Mouse (Mus musculus): ENCODE data around the gene Sirt3. TPM values are rescaled to one million over a fixed set of nuclear protein-coding genes. Genes with fewer than 3 reads are reported as not detected.

The Sirt3 gene
- total RNA-seq, 1 experiment from 2014 or later = 34.3 TPM

DNA sequence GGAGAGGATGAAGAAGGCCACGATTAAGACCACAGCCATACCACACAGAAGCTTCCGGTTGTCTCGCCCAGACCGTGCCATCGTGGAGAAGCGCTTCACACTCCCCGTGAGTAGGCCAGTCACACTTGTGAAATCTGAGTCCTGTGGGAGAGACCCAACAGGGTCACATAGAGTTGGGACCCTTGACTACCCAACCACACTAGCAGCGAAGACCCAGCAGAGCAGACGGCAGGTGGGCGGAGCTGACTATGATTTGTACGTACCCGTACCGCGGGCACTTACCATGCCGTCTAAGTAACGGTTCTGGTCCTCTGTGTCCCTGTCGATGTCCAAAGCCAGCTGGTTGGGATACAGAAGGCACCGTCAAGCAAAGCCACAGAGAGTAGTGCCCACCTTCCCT lies 27.6 kb downstream of the Sirt3 start:
- no peak for ATAC-seq (replicated peaks; ENCODE audit: low read depth, poor library complexity, severe bottlenecking)

DNA sequence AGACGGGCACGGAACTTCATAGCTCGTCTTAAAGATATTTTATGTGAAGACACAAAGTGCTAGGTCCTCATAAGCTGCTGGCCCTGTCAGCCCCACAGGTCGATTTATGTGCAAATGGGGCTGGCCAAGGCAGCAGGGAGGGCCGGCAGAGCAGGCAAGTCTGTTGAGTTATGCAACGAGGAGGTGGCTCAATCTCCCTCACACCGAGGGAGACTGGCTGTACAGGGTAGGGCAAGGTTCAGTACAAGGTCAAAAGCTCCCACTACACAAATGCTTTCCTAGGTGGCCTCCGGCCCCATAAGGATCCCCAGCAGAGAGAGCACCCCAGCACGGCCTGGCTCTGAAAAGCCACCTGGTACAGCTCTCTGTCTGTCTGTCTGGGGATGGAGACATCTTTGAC lies 28.7 kb downstream of the Sirt3 start:
- ATAC-seq (replicated peaks; ENCODE audit: low read depth, poor library complexity, severe bottlenecking) = no peak

DNA sequence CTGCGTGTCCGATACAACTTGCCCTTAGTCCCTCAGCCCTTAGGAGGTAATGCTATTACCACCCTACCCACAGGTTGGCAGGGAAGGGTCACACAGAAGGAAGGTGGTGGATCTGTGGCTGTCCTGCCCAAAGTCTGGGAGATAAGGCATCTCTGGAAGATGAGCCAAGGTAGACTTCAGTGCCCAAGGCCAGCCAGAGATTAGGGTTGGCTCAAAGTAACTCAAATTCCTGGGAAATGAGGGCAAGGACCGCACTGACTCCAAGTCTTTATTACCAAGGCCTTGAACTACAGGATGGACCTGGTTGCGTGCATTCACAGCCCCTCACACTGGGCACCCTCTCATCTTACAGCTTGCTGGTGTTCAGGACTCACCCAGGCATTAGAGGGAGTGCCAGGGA lies 30.2 kb downstream of the Sirt3 start:
- ATAC-seq (replicated peaks; ENCODE audit: low read depth, poor library complexity, severe bottlenecking) = no peak

DNA sequence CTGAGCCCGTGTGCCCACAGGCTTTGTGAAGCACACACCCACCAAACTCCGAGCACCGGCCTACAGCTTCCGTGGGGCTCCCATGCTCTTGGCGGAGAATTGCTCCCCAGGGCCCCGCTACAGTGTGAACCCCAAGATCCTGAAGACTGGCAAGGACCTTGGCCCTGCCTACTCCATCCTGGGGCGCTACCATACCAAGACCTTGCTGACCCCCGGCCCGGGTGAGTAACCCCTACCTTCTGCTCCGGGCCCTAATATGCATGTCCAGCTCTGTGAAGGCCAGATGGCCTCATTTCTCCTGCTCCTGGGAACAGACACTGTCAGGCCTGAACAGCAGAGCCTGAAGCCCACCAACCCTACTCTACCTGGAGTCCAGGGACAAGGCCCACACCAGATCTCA lies 33.5 kb downstream of the Sirt3 start:
- no peak for ATAC-seq (replicated peaks; ENCODE audit: low read depth, poor library complexity, severe bottlenecking)

DNA sequence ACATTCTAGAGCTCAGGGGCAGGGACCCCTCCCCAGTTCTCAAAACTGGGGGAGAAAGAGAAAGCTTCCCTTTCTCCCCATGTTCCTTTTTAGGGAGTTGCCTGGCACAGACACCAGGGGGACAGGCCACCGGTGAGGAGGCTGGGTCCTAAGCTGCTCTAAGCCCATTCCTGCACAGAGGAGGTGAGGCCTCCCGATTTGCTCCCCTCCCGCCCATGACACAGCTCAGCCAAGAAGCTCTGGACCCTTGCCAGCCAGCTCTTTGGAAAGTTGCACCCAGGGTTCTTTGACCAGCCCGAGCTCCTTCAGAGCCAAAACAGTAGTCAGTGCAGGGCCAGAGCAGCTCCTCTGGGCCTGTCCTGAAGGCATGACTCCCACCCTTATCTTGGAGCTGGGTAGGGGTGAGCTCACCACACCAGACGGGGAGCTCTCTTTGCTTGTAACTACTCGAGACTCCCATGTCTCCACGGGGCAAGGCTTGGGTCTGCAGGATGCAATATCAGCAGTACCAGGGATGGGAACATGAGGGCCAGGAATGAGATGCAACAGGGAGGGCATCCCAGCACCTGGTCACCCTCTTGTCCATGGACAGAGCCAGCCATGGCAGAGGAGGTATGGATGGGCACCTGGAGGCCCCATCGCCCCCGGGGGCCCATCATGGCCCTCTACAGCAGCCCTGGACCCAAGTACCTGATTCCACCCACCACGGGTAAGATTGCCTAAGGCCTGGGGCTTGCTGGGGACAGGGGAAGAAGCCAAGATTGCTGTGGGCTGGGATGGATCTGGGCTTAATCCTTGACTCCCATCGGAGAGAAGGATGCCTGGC lies 34.1 kb downstream of the Sirt3 start, which contains the start of gene Odf3:
Gene Odf3 (plus strand): TSS at position 51 of the 826 bp plus-strand sequence.
- no peak for ATAC-seq (replicated peaks; ENCODE audit: low read depth, poor library complexity, severe bottlenecking)

DNA sequence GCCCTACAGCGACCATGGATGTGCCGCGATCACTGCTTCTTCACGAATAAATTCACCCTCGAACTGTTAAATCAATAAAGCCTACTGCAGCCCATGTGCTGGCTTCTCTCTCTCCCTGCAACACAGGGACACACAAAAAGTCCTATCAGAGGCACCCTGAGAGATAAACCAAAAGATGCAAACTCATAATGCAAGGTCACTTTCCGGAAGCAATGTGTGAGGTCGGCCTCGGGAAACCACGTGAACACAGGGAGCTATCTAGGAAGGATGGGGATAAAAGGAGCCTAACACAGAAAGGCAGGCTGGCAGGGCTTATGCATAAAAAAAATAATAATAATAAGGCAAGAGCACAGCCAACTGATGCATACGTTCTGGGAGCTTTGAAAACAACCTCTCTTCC lies 35.4 kb downstream of the Sirt3 start:
- ATAC-seq (replicated peaks; ENCODE audit: low read depth, poor library complexity, severe bottlenecking) = no peak

DNA sequence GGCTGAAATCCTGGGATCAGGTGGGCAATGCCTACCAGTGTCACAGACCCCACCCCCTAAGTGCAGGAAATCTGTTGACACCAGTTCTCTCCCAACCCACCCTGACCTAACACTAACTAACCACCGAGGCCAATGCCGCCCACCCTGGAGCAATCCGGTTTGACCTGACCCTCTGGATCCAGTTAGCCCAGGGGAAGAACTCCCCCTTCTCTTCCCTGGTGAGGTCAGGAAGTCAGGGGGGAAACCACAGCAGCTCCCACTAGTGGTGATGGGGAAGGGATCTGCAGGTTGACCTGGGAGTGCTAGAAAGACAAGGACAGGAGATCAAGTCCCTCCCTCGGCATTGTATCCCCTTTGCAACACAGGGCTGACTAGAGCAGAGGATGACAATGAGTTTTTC lies 36.4 kb downstream of the Sirt3 start:
- ATAC-seq (replicated peaks; ENCODE audit: low read depth, poor library complexity, severe bottlenecking) = no peak

DNA sequence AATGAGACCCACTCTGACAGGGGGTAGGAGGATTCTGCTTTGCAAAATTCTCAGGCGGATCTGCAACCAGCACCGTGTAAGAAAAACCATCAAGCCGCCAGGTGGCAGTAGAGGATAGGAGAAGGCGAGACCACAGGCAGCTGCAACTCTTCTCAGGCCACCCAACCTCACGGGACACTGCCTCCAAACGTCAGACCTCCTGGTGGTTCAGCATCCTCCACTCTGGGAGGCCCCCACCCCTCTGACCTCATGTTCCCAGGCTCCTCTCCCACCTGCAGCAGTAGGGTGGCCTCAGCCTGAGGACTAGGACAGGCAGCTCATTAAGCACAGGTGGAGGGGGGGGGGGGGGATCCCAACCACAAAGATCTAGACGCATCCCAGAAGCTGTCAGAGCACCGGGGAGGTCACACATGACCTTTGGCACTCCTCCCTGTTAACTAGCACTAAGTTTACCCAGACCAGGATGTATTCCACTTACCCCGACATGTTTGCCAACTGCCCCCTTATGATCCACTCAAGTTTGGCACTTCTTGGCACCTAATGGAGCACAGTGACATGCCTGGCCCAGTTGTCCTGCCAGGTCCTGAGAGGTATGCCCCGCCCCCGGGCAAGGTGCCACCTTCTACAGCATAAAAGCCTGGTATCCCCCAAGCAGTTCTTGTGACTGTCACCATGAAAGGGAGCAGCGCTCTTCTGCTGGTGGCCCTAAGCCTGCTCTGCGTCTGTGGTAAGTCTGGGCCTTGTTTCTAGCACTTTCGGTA lies 37.0 kb downstream of the Sirt3 start, which contains the start of gene Scgb1c1:
Gene Scgb1c1 (plus strand): TSS at position 643 of the 761 bp plus-strand sequence.
- peak; percentile 91 for ATAC-seq (replicated peaks; ENCODE audit: low read depth, poor library complexity, severe bottlenecking)

DNA sequence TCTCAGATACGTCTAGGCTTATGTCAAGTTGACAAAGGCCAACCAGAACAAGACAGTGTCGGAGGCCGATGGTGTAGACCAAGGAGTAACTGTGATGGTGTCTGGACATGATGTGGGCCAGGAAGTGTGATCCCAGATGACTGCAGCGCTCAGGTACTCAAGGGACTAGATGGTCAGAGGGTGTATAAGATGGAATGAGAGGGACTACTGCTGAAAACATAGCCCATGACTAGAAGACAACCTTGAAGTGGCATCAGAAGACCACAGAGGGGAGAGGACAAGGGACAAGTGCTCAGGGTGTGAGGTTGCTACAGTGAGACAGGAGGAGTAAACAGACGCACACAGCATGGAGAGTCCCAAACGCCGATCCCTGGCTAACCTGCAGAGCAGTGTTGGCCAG lies 38.3 kb downstream of the Sirt3 start:
- no peak for ATAC-seq (replicated peaks; ENCODE audit: low read depth, poor library complexity, severe bottlenecking)

DNA sequence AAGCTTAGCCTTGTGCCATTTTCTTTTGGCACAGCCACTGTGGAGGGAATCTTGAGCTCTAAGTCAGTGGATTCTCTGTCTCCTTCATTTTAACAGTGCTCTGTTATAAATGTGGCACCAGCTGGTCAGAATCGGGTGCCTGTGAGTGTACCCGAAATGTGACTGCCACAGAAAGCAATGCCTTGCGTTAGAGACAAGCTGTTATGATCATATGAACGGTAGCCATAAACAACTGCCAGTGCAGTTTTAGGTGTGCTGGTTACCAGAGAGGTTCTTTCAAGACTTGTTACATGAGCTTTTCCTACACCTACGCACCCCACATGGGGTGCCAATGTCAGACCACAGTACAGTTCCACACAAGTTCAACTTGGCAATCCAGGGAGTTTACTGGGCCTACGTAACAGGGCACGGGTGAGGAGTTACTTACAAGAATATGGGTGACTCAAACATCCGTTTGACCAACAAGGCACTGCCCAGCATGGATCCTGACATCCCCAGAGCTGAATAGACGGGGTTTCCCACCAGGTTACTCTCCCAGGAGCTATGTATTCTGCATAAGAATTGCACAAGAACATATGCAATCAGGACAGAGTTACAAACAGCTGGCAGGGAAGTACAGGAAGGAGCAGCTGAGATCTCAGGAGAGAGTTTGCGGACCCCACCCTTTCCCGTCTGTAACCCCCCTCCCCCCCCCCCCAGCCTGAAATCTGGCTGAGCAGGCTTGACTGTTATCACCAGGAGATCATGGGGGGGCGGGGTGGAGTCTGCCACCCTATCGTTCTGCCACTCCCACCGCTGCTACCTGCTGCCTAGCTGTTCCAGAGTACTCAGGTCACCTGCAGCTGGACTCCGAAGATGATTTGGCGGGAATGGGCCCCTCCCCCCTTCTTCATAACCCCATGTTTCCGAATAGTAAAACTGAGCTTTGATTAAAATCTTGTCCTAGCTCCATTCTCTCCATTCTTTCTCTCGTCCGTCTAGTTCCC lies 41.1 kb downstream of the Sirt3 start:
- ATAC-seq (replicated peaks; ENCODE audit: low read depth, poor library complexity, severe bottlenecking) = no peak

DNA sequence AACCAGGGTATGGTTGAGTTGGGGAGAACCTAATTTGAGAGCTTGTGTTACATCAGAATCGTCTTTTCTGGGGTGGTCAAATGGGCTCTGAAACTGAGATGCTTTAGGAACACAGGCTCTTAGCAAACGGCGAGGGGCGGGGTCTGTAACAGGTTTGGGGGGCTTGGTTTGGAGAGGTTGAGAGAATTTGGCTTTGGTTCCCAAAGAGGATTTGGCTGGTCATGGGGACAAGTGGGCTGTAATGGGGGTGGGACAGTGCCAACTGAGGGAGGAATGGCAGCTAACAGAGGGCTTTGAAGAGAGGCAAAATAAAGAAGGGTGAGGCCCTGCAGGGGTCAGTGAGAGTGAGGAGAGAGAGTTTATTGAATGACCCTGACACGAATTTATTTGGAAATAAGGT lies 42.6 kb downstream of the Sirt3 start:
- no peak for ATAC-seq (replicated peaks; ENCODE audit: low read depth, poor library complexity, severe bottlenecking)

DNA sequence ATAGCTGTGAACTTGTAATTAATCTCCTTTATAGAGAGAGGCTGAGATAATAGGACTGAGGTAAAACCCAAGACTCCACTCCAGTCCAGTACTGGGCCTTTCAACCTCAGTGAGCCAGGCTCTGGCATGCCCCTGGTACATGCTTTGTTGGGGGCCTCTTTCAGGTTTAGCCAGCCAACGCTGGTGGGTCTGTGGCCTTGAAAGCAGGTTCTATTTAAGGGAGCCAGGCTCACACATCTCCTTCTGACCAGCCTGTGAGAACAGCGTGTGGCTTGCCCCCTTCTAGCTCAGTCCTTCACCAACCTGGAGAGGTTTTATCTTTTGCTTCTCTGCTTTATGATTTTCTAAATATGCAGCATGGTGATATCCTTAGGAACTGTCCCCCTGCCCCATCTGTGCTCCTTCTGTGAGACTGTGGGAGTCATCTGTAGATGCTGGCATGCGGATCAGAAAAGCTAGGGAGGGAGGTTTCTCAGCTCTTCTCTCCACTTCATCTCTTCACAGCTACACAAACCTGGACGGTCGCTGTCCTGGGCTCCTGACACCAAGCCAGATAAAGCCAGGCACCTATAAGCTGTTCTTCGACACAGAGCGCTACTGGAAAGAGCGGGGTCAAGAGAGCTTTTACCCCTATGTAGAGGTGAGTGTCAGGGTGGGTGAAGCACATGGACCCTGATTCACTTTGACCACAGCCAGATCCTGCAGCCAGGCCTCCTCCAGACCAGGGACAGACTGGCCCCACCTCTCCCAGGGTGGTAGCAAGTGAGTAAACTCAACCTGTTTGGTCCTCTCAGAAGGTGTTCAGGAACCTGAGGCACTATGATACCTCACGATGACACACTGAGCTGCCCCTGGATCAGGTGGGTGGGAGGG lies 45.6 kb downstream of the Sirt3 start:
- ATAC-seq (replicated peaks; ENCODE audit: low read depth, poor library complexity, severe bottlenecking) = no peak

DNA sequence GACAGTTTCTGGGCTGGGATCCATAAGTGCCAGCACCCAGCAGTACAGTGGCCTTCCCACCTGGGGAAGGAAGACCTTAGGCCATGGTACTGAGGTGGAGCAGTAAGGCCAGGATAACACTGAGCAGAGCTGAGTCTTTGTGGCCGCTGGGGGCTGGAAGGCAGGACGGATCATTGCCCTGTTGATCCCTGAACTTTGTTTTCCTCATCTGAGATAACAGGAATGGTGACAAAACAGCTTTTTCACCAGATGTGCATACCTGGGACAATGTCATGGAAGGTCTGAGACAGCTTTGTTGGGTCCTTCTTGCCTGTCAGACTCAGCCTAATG lies 46.4 kb downstream of the Sirt3 start:
- no peak for ATAC-seq (replicated peaks; ENCODE audit: low read depth, poor library complexity, severe bottlenecking)

DNA sequence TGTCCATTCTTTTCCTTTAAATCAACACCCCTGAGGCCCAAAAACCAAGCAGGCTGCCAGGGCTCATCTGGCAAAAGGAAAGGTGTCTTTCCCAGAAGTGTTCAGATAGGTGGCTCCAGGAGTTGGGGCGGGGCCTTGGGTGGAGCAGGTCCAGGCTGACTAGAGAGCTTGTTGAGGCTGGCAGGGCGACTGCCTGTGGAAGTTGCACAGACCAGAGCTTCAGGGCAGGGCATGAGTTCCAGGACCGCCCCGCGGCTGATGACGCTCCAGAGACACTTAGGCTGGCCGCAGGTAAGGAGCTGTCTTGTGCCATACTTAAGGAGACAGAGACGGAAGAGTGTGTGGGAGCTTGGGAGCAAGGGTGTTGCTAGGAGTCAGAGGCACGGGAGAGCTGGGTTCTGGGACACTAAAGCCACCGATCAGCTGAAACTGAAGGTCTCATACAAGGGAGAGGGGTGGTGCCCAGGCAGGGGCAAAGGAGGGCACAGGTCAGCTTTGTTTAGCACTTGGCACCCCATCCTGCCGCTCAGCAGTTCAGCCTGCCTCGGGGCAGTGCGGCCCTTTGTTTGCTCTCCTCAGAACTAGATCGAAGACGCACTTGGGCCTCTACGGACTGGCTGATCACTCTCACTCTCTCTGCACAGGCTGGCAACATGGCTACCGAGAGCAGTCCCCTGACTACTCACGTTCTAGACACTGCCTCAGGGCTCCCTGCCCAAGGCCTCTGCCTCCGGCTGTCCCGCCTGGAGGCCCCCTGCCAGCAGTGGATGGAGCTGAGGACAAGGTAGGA lies 46.9 kb downstream of the Sirt3 start, which contains the start of gene Urah:
Gene Urah (plus strand): TSS at position 51 of the 790 bp plus-strand sequence.
- ATAC-seq (replicated peaks; ENCODE audit: low read depth, poor library complexity, severe bottlenecking) = no peak

DNA sequence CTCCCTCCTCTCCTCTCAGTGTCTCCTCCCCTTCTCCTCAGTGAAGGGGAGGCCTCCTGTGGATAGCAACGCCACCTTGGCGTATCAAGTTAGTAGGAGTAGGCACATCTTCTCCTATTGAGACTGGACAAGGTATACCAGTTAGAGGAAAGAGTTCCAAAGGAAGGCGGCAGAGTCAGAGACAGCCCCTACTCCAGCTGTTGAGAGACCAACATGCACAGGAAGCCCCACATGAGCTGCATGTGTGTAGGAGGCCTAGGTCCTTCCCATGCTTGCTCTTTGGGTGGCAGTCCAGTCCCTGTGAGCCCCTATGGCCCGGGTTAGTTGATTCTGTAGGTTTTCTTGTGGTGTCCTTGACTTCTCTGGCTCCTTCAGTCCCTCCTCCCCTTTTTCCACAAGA lies 48.8 kb downstream of the Sirt3 start:
- no peak for ATAC-seq (replicated peaks; ENCODE audit: low read depth, poor library complexity, severe bottlenecking)

DNA sequence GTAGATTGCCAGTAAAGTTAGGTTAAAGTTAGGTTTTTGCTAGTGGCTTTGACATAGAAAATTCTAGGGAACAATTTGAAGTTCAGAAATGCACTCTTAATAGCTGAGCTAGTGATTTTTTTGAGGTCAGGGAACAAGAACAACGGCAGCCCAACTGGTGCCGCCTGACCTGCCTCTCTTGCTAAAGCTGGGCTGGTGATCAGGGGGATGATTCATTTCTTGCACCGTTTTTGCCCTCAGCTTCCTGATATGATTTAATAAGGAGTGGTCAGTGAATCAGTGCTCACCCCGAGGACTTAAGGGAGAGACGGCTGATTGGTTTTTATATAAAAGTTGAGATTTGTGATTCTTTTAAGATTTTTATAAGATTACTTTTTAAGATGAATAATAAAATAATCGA lies 50.7 kb downstream of the Sirt3 start:
- no peak for ATAC-seq (replicated peaks; ENCODE audit: low read depth, poor library complexity, severe bottlenecking)

DNA sequence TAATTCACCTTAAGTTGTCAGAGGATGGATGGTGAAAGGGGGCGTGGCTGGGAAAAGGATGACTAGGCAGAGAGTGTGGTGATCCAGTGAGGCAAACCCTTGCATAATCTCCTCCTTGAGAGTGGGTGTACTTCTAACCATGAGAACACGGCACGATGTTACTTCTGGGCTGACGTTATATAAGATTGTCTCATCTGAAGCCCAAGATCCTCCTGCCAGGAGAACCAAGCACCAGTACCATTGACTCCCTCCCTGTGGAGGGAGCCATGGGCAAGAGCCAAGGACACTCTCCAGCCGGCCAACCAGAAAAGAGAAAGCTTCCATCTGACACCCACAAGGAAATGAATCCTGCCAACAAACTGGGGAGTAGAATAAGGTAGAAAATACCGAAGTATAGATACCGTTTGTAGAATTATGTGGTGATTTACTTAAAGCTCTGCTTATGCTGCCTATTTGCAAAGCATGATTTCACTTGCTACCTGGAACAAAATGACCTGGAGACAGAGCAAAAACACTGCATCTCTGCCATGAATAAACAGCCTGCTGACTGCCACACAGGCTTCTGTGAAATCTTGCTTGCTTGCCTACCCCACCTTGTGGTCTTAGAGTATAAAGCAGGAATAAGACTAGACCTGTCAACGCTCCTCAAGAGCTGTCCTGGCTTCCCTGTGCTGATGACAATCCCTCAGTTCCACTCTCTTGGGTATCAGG lies 53.8 kb downstream of the Sirt3 start:
- ATAC-seq (replicated peaks; ENCODE audit: low read depth, poor library complexity, severe bottlenecking) = peak; percentile 82

DNA sequence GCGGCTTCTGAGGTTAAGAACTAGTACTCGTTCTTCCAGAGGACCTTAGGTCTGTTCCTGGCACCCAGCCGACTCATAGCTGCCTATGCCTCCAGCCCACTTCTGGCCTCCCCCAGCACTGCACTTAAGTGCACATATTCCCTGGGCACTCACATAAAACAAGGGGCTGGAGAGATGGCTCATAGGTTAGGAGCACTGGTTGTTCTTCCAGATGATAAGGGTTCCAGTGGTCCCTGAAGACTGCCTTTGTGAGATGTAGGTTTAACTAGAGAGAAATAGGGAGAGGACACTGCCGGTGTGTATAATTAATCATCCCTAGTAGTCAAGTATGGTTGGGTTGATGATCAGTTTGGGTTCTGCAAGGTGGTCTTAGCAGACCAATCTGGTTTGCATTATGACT lies 59.4 kb downstream of the Sirt3 start:
- ATAC-seq (replicated peaks; ENCODE audit: low read depth, poor library complexity, severe bottlenecking) = no peak

Data from common myeloid progenitor, adult 5-6 weeks (primary cell).